In genomic region chr19:50362655-50363500, GRCm38 (mm10) we compare ENCODE assay signal across 10 mouse cellular contexts.
DNase-seq lines count a peak whose midpoint lies in the region; ATAC-seq and TF ChIP-seq lines count a peak whose summit lies in the region.
"Had no signal": no experiment of that assay in that cellular context is flagged by ENCODE, and none has a peak within 500 bp of the region (broad histone marks: within the 10 kb centered on the region; RNA-seq: fewer than 3 reads in every experiment).

No protein-coding gene starts in this region.

- intact Hi-C loops in gastrocnemius, adult 2 months (cut with DNase I): no loop called here

- no peaks in the 10 kb centered on the region for H3K36me3 ChIP-seq in forebrain, postnatal 0 days (ENCODE audit: insufficient read depth)
- no peaks in the 10 kb centered on the region for H3K36me3 ChIP-seq in midbrain, embryonic 12.5 days

- H3K27me3 ChIP-seq in forebrain, postnatal 0 days (ENCODE audit: insufficient read depth, low read length): no peaks in the 10 kb centered on the region
- no peaks in the 10 kb centered on the region for H3K27me3 ChIP-seq in midbrain, embryonic 12.5 days

- ATAC-seq in forebrain, postnatal 0 days: peak; percentile 48; the same call in 1 of the 2 replicates
- ATAC-seq in midbrain, embryonic 12.5 days (ENCODE audit: low FRiP score, low read depth): peak; percentile 85

- no peaks in the 10 kb centered on the region for H3K9me3 ChIP-seq in forebrain, postnatal 0 days (ENCODE audit: low read length)
- no peaks in the 10 kb centered on the region for H3K9me3 ChIP-seq in midbrain, embryonic 12.5 days

- no peaks in the 10 kb centered on the region for H3K4me1 ChIP-seq in forebrain, postnatal 0 days (ENCODE audit: insufficient read depth)
- H3K4me1 ChIP-seq in midbrain, embryonic 12.5 days: peaks cover 20% of the 10 kb centered on the region

- H3K27ac ChIP-seq in gastrocnemius, adult 2 months: no peak overlapping the region
- H3K27ac ChIP-seq in forebrain, postnatal 0 days (ENCODE audit: low read depth, low read length): no peak overlapping the region
- no peak overlapping the region; the same call in 1 of the 2 replicates for H3K27ac ChIP-seq in midbrain, embryonic 12.5 days (replicated peaks)

- H3K9ac ChIP-seq in forebrain, postnatal 0 days: no peak overlapping the region
- H3K9ac ChIP-seq in midbrain, embryonic 12.5 days (replicated peaks): no peak overlapping the region

- peak; percentile 30; the same call in 1 of the 2 replicates for TF ChIP-seq CTCF in gastrocnemius, adult 2 months (IDR thresholded peaks at IDR 0.05)
- TF ChIP-seq CTCF in forebrain, postnatal 0 days (IDR thresholded peaks at IDR 0.05; ENCODE audit: low read depth): peak; percentile 52

- H3K4me2 ChIP-seq in forebrain, postnatal 0 days (ENCODE audit: low read depth): peak overlapping the region; percentile 17; the same call in 1 of the 2 replicates
- H3K4me2 ChIP-seq in midbrain, embryonic 12.5 days (replicated peaks): peak overlapping the region; percentile 13; the same call in 1 of the 2 replicates

- no peak overlapping the region for H3K4me3 ChIP-seq in gastrocnemius, adult 2 months
- no peak overlapping the region for H3K4me3 ChIP-seq in forebrain, postnatal 0 days (ENCODE audit: low read depth, low read length)
- H3K4me3 ChIP-seq in midbrain, embryonic 12.5 days: no peak overlapping the region

- DNase-seq in gastrocnemius, adult 2 months: no peak
- no peak for DNase-seq in gastrocnemius, adult 18-20 months (ENCODE audit: low spot score)
- peak; percentile 81 for DNase-seq in Muller cell, postnatal 12 days (ENCODE audit: inconsistent ontology term)
- DNase-seq in forebrain, postnatal 0 days: peak; percentile 24
- no peak for DNase-seq in urinary bladder, postnatal 4 days (ENCODE audit: low spot score in 2 of 2)
- no peak for DNase-seq in spleen, postnatal 10 days (ENCODE audit: low spot score in 2 of 2)
- no peak for DNase-seq in kidney, postnatal 25 days
- DNase-seq: cerebellum, adult 11 months; kidney, adult 18-20 months had no signal

- 9% methylated on average over 9 of the region's 9 CpGs for WGBS in forebrain, postnatal 0 days
- WGBS in midbrain, embryonic 12.5 days: 12% methylated on average over 9 of the region's 9 CpGs

Comparison
In these comparisons a context has a peak if more than half of its experiments do, and no peak if none do; other contexts are left out.
1. DNase-seq: peak in Muller cell, postnatal 12 days (single experiment) and forebrain, postnatal 0 days (single experiment); none in gastrocnemius, adult 2 months (single experiment), gastrocnemius, adult 18-20 months (single experiment), urinary bladder, postnatal 4 days (0 of 2), spleen, postnatal 10 days (0 of 2) and kidney, postnatal 25 days (0 of 2).